In the genomic region with DNA sequence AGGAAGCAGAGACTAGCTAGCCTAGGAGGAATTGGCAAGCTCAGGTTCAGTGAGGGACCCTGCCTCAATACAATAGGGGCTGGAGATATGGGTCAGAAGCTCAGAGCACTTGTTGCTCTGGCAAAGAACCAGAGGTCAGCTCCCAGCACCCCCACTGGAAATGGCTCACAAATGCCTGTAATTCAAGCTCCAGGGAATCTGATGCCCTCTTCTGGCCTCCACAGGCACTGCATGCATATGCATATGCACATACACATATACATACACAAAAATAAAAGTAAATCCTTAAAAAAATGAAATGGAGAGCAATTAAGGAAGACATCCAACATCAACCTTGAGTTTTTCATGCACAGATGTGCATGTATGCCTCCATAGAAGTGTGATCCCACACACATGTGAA, we compare ENCODE assay signal across 1 mouse cellular context.
TF ChIP-seq lines count a peak whose summit lies in the region.

No protein-coding gene starts in this region.

TF ChIP-seq in MEL, 35 proteins besides CTCF, POLR2A, EP300 and RAD21:
- TF ChIP-seq SMC3 (IDR thresholded peaks at IDR 0.05; ENCODE audit: low read depth, low read length), result peak; percentile 39
- no peak for TF ChIP-seq MAFK (IDR thresholded peaks at IDR 0.05; ENCODE audit: borderline replicate concordance, low read depth, low read length)
- TF ChIP-seq TBP (IDR thresholded peaks at IDR 0.05; ENCODE audit: low read depth, low read length), result no peak
TF ChIP-seq in MEL: peak in this region for 1.
